Mouse (Mus musculus) midbrain, embryonic 14.5 days (tissue): ENCODE data around the gene Cfap52. TPM values are rescaled to one million over a fixed set of nuclear protein-coding genes. Genes with fewer than 3 reads are reported as not detected.

Source experiments
- ATAC-seq: fragments of 200-750 bp; cut with Nextera tagmentation; 2 replicates; pipeline ENCODE4 v1.8.0; 2017; ENCODE audit warnings: moderate number of reproducible peaks, moderate library complexity; ENCODE audit not compliant: low FRiP score, low TSS enrichment
- DNase-seq: peaks from one replicate; pipeline ENCODE4 v3.0.0-alpha.2; 2015
- H3K27ac ChIP-seq: fragments of 300-500 bp; sonication (generic); replicated peaks from 2 replicates; pipeline ENCODE4 v1.5.1; 2014; ENCODE audit warnings: mild to moderate bottlenecking, low read depth, low read length, moderate library complexity
- H3K27me3 ChIP-seq: fragments of 300-500 bp; sonication (generic); 2 replicates; pipeline ENCODE4 v1.6.1; 2014; ENCODE audit warnings: low read length, control low read depth, mixed read lengths; ENCODE audit not compliant: control insufficient read depth, insufficient read depth
- H3K36me3 ChIP-seq: fragments of 300-500 bp; sonication (generic); 2 replicates; pipeline ENCODE4 v1.6.1; 2014; ENCODE audit warnings: low read length, control low read depth; ENCODE audit not compliant: control insufficient read depth, insufficient read depth
- H3K4me1 ChIP-seq: fragments of 300-500 bp; sonication (generic); 2 replicates; pipeline ENCODE4 v1.6.1; 2014; ENCODE audit warnings: mild to moderate bottlenecking, antibody characterized with exemption, low read length, control low read depth; ENCODE audit not compliant: control insufficient read depth, insufficient read depth
- H3K4me2 ChIP-seq: fragments of 300-500 bp; sonication (generic); 2 replicates; pipeline ENCODE4 v1.6.1; 2014; ENCODE audit warnings: mild to moderate bottlenecking, low read length, moderate library complexity
- H3K4me3 ChIP-seq: fragments of 300-500 bp; sonication (generic); replicated peaks from 2 replicates; pipeline ENCODE4 v1.5.1; 2014; ENCODE audit warnings: low read depth, low read length
- H3K9ac ChIP-seq: fragments of 300-500 bp; sonication (generic); replicated peaks from 2 replicates; pipeline ENCODE4 v1.6.1; 2014; ENCODE audit warnings: mild to moderate bottlenecking, low read length, moderate library complexity
- H3K9me3 ChIP-seq: fragments of 300-500 bp; sonication (generic); 2 replicates; pipeline ENCODE4 v1.6.1; 2016; ENCODE audit warnings: low read length, control low read depth, mixed read lengths; ENCODE audit not compliant: control insufficient read depth
- WGBS: fragments of 180-500 bp; shearing (Covaris S2); extraction: QIAGEN DNeasy Blood & Tissue Kit; methylation state at CpG from one replicate; pipeline ENCODE4 v1.1.7; 2014; 5-methylcytosine and 5-hydroxymethylcytosine counted together
- polyA plus RNA-seq: library from polyadenylated mRNA; unstranded; fragments of >200 nt; fragmentation: Nextera tagmentation; extraction: Ambion mirVana; gene quantifications from 2 replicates; pipeline ENCODE4 v1.2.1, GENCODE M21; 2014

Cfap52 gene
- polyA plus RNA-seq, 1 experiment from 2014 or later = 2.0 TPM

GRCm38 (mm10) chr11:67991240-67991639 is 25.8 kb upstream of the Cfap52 start:
- DNase-seq (no peak), ATAC-seq (no peak)
- Histone ChIP-seq H3K27me3 (no peaks in the 10 kb centered on the region), H3K27ac (no peak overlapping the region), H3K4me1 (no peaks in the 10 kb centered on the region), H3K36me3 (no peaks in the 10 kb centered on the region), H3K4me3 (no peak overlapping the region), H3K9ac (no peak overlapping the region), H3K9me3 (no peaks in the 10 kb centered on the region), H3K4me2 (no peak overlapping the region)
- 82% methylated on average over 4 of the region's 4 CpGs for WGBS

- DNase-seq = no peak
- 94% methylated on average over 6 of the region's 6 CpGs for WGBS
Measured at GRCm38 (mm10) chr11:67983564-67983963, 18.1 kb upstream of the Cfap52 start.

GRCm38 (mm10) chr11:67975252-67975651 is 9.8 kb upstream of the Cfap52 start:
- Histone ChIP-seq H3K4me1 (peaks cover 4% of the 10 kb centered on the region; the same call in 1 of the 2 replicates), H3K36me3 (peaks cover 21% of the 10 kb centered on the region), H3K27ac (no peak overlapping the region), H3K4me2 (no peak overlapping the region), H3K9me3 (no peaks in the 10 kb centered on the region), H3K27me3 (no peaks in the 10 kb centered on the region), H3K4me3 (no peak overlapping the region), H3K9ac (no peak overlapping the region)
- ATAC-seq = no peak
- WGBS = 14% methylated on average over 2 of the region's 2 CpGs
- peak; percentile 84 for DNase-seq

More at GRCm38 (mm10) chr11:67983564-67983963, 18.1 kb upstream of the Cfap52 start:
- Histone ChIP-seq H3K36me3 (no peaks in the 10 kb centered on the region), H3K4me2 (no peak overlapping the region), H3K4me1 (no peaks in the 10 kb centered on the region), H3K9ac (no peak overlapping the region), H3K4me3 (no peak overlapping the region), H3K9me3 (no peaks in the 10 kb centered on the region), H3K27me3 (no peaks in the 10 kb centered on the region), H3K27ac (no peak overlapping the region)
- no peak for ATAC-seq

GRCm38 (mm10) chr11:67973225-67973624 is 7.8 kb upstream of the Cfap52 start:
- Histone ChIP-seq H3K4me1 (peaks cover 4% of the 10 kb centered on the region; the same call in 1 of the 2 replicates), H3K27ac (no peak overlapping the region), H3K9me3 (no peaks in the 10 kb centered on the region), H3K4me3 (no peak overlapping the region), H3K36me3 (peaks cover 25% of the 10 kb centered on the region), H3K9ac (no peak overlapping the region), H3K4me2 (no peak overlapping the region), H3K27me3 (no peaks in the 10 kb centered on the region)
- ATAC-seq = no peak
- WGBS = 85% methylated on average over 5 of the region's 5 CpGs
- DNase-seq = no peak

GRCm38 (mm10) chr11:67972606-67973005 is 7.2 kb upstream of the Cfap52 start:
- no peaks in the 10 kb centered on the region for H3K27me3 ChIP-seq
- no peaks in the 10 kb centered on the region for H3K9me3 ChIP-seq
- no peak for DNase-seq
- H3K4me1 ChIP-seq = peaks cover 3% of the 10 kb centered on the region; the same call in 1 of the 2 replicates
- no peak overlapping the region for H3K4me2 ChIP-seq
- ATAC-seq = no peak
- no peak overlapping the region for H3K9ac ChIP-seq
- 88% methylated on average over 1 of the region's 1 CpGs for WGBS
- peaks cover 25% of the 10 kb centered on the region for H3K36me3 ChIP-seq
- H3K27ac ChIP-seq = no peak overlapping the region
- H3K4me3 ChIP-seq = no peak overlapping the region

- H3K9ac ChIP-seq = no peak overlapping the region
- 53% methylated on average over 11 of the region's 11 CpGs for WGBS
- H3K9me3 ChIP-seq = no peaks in the 10 kb centered on the region
- peaks cover 14% of the 10 kb centered on the region for H3K36me3 ChIP-seq
- no peak for DNase-seq
- no peaks in the 10 kb centered on the region for H3K27me3 ChIP-seq
- no peak overlapping the region for H3K4me3 ChIP-seq
- H3K27ac ChIP-seq = no peak overlapping the region
- ATAC-seq = no peak
- H3K4me1 ChIP-seq = peaks cover 20% of the 10 kb centered on the region; the same call in 1 of the 2 replicates
- no peak overlapping the region for H3K4me2 ChIP-seq
Measured at GRCm38 (mm10) chr11:67967831-67968230, 2.4 kb upstream of the Cfap52 start.

- peaks cover 11% of the 10 kb centered on the region; the same call in 1 of the 2 replicates for H3K36me3 ChIP-seq
- no peaks in the 10 kb centered on the region for H3K27me3 ChIP-seq
- H3K4me2 ChIP-seq = peak within 1 kb of the TSS; percentile 79
- DNase-seq (peak; percentile 92), ATAC-seq (peak; percentile 71; the same call in 1 of the 2 replicates)
- H3K27ac ChIP-seq = no peak within 1 kb of the TSS
- H3K9ac ChIP-seq = peak within 1 kb of the TSS; percentile 70
- H3K9me3 ChIP-seq = no peaks in the 10 kb centered on the region
- H3K4me3 ChIP-seq = peak within 1 kb of the TSS; percentile 72
- WGBS = under 1% methylated on average over 28 of the region's 28 CpGs
- peaks cover 20% of the 10 kb centered on the region; the same call in 1 of the 2 replicates for H3K4me1 ChIP-seq
Measured at GRCm38 (mm10) chr11:67965905-67966878, 741 bp upstream of the Cfap52 start, which contains the start of gene Stx8. TSS of gene Stx8 (plus strand) at chr11:67966193.

- H3K4me1 ChIP-seq = peaks cover 20% of the 10 kb centered on the region; the same call in 1 of the 2 replicates
- DNase-seq = no peak
- no peaks in the 10 kb centered on the region for H3K36me3 ChIP-seq
- 82% methylated on average over 6 of the region's 6 CpGs for WGBS
- H3K9me3 ChIP-seq = no peaks in the 10 kb centered on the region
- no peak overlapping the region for H3K9ac ChIP-seq
- H3K27ac ChIP-seq = no peak overlapping the region
- no peaks in the 10 kb centered on the region for H3K27me3 ChIP-seq
- no peak overlapping the region for H3K4me3 ChIP-seq
- no peak for ATAC-seq
- no peak overlapping the region for H3K4me2 ChIP-seq
Measured at GRCm38 (mm10) chr11:67964110-67964509, 1.3 kb downstream of the Cfap52 start.
